Mouse (Mus musculus) olfactory bulb, adult 2 months (tissue): ENCODE data around the gene Sdccag8.

Source experiments
- CTCF ChIP-seq: fragments of 200-500 bp; IDR thresholded peaks from 2 replicates; pipeline ENCODE4 v1.5.1; 2012; ENCODE audit warnings: low read depth, mild to moderate bottlenecking, low read length, moderate library complexity; ENCODE audit not compliant: insufficient read depth
- POLR2A ChIP-seq: fragments of 200-500 bp; IDR thresholded peaks from 2 replicates; pipeline ENCODE4 v1.6.1; 2012; ENCODE audit warnings: mild to moderate bottlenecking, low read depth, low read length, moderate library complexity; ENCODE audit not compliant: insufficient read depth

DNA sequence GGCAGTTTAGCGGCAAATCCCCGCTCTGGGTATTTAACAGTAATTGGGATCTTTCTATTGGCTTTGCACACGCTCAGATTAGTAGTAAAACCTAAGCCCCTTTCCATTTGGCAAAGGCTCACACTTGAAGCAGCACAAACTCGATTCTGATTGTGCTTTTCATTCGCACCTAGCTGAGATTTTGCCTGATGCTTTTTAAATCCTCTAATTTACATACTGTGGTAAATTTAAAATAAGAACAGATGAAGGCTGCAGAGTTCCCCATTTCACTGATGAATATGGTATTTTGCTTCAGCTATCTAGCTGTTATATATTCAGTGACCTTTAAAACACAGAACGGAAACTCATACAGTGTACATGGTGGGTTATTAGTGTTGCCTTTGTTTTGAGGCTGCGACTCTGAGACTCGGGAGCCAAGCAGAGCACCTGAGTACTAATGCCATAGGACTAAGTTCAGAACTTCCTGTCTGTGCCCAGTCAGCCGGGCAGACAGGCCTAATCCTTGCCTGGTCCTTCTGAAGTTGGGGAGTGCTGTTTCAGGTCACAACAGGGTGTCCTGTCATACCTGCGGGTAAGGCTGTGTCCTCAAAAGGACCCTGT, 166.4 kb downstream of the Sdccag8 start:
- TF ChIP-seq POLR2A (no peak), CTCF (no peak)
